22 mouse cellular contexts compared by ENCODE assay signal in genomic region chr5:113593911-113594705, GRCm38 (mm10). TPM values are rescaled to one million over a fixed set of nuclear protein-coding genes. Genes with fewer than 3 reads are reported as not detected.
DNase-seq lines count a peak whose midpoint lies in the region; ATAC-seq and TF ChIP-seq lines count a peak whose summit lies in the region.
"Had no signal": no experiment of that assay in that cellular context is flagged by ENCODE, and none has a peak within 500 bp of the region (broad histone marks: within the 10 kb centered on the region; RNA-seq: fewer than 3 reads in every experiment).

No protein-coding gene starts in this region.

- intact Hi-C loops in left cerebral cortex, adult 2 months (cut with DNase I) = loop anchor here (1.0 to 5.0 kb wide), 3 partner anchors 83 to 122 kb away; partner anchors contain the start of gene Wscd2
- intact Hi-C loops in gastrocnemius, postnatal 14 days (cut with DNase I; ENCODE audit: low total_unique reads) = no loop called here

- ATAC-seq in granulocyte monocyte progenitor cell, adult 5-6 weeks (replicated peaks; ENCODE audit: poor library complexity, severe bottlenecking) = peak; percentile 49
- ATAC-seq: lung, postnatal 0 days had no signal

- H3K27ac ChIP-seq in left cerebral cortex, adult 2 months = peak overlapping the region; percentile 70
- H3K27ac ChIP-seq: layer of hippocampus, adult 2 months had no signal

- no peak for TF ChIP-seq CTCF in left cerebral cortex, adult 2 months (IDR thresholded peaks at IDR 0.05)

- no peak overlapping the region for H3K4me3 ChIP-seq in left cerebral cortex, adult 2 months
- H3K4me3 ChIP-seq: heart, embryonic 12.5 days; hindbrain, embryonic 13.5 days; layer of hippocampus, adult 2 months; neural tube, embryonic 13.5 days had no signal

- peak; percentile 60 for DNase-seq in left cerebral cortex, adult 2 months (ENCODE audit: extremely low spot score in 1 of 2, low spot score in 2 of 2)
- no peak for DNase-seq in left cerebral cortex, adult 11 months (ENCODE audit: low spot score)
- peak; percentile 57 for DNase-seq in right cerebral cortex, postnatal 25 days
- no peak for DNase-seq in right cerebral cortex, postnatal 14 days
- no peak for DNase-seq in layer of hippocampus, postnatal 14 days (ENCODE audit: low spot score in 2 of 2)
- DNase-seq in gastrocnemius, postnatal 14 days = no peak
- DNase-seq in cerebellum, adult 8-10 months = no peak
- DNase-seq: adrenal gland, postnatal 36 days; B cell, adult 2 months; cerebellum, adult 18-20 months; cerebellum, postnatal 36 days; heart, postnatal 14 days; kidney, adult 8-10 months; kidney, postnatal 14 days; liver; thymus, postnatal 25 days had no signal

RNA-seq across cellular contexts. Expression of gene Cmklr1, which starts 56.1 kb away (rescaled TPM):
- 1 to 10 TPM; 2.9 to 4.7 TPM for total RNA-seq in left cerebral cortex, adult 2 months (2021)
- total RNA-seq in granulocyte monocyte progenitor cell, adult 5-6 weeks (2014; fragmentation: Nextera tagmentation) = 1.7 TPM in 1 of 2 replicates, not detected in the other
- total RNA-seq in granulocyte monocyte progenitor cell, adult 5-6 weeks (2017) = not detected in 2 replicates
- 1 to 10 TPM; 2.8 to 5.1 TPM for total RNA-seq in layer of hippocampus, postnatal 14 days (2021)
- total RNA-seq in gastrocnemius, postnatal 14 days (2021) = 10 to 100 TPM; 14.6 to 14.8 TPM

Comparison
In these comparisons a context has a peak if more than half of its experiments do, and no peak if none do; other contexts are left out.
1. DNase-seq: peak in left cerebral cortex, adult 2 months (2 of 2) and right cerebral cortex, postnatal 25 days (single experiment); none in left cerebral cortex, adult 11 months (single experiment), right cerebral cortex, postnatal 14 days (single experiment), layer of hippocampus, postnatal 14 days (0 of 2), gastrocnemius, postnatal 14 days (single experiment) and cerebellum, adult 8-10 months (single experiment).